Mouse (Mus musculus): ENCODE measurements around the gene Gm10490.
"Not testable (repeated sequence)": the region's sequence is repeated elsewhere in the genome, so short reads cannot be mapped to it uniquely, and the experiment has no call there.

Gm10490 gene

DNA sequence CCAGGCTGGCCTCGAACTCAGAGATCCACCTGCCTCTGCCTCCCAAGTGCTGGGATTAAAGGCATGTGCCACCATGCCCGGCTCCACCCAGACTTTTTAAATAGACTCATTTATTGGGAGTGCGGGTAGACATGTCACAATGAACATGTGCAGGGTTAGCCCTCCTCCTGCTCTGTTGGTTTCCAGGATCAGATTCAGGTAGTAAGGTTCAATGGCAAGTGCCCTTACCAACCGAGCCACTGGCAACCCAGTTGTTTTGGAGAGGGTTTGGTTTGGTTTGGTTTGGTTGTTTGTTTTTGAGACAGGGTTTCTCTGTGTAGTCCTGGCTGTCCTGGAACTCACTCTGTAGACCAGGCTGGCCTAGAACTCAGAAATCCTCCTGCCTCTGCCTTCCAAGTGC lies at the start of gene Gm10490:
Gm10490 (plus strand) TSS at position 301 of the 400 bp plus-strand sequence.
- in situ Hi-C loops (cut with MboI; ENCODE audit: low pct_unique_long_range_greater_than_20kb in 1 of 2, low sequenced_read_pairs in 2 of 2, unreplicated experiment in 1 of 2) = not testable (repeated sequence)

GRCm38 (mm10) chrX:7863181-7863580 lies 46.2 kb upstream of the Gm10490 start:
- in situ Hi-C loops (cut with MboI; ENCODE audit: low pct_unique_long_range_greater_than_20kb in 1 of 2, low sequenced_read_pairs in 2 of 2, unreplicated experiment in 1 of 2) = no loop called here

DNA sequence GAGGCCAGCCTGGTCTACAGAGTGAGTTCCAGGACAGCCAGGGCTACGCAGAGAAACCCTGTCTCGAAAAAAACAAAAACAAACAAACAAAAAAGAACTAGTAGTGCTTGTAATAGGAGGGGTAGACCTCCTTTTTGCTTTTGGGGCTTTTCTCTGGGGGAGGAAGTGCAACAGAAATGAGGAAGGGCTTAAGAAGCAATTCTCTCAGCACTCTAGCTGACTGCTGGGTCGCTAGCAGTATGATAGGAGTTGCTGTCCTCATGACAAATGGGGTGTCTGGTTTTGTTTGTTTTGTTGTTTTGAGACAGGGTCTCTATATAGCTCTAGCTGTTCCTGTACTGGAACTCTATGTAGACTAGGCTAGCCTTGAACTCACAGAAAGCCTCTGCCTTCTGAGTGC lies 44.8 kb upstream of the Gm10490 start:
- in situ Hi-C loops (cut with MboI; ENCODE audit: low pct_unique_long_range_greater_than_20kb in 1 of 2, low sequenced_read_pairs in 2 of 2, unreplicated experiment in 1 of 2) = no loop called here

DNA sequence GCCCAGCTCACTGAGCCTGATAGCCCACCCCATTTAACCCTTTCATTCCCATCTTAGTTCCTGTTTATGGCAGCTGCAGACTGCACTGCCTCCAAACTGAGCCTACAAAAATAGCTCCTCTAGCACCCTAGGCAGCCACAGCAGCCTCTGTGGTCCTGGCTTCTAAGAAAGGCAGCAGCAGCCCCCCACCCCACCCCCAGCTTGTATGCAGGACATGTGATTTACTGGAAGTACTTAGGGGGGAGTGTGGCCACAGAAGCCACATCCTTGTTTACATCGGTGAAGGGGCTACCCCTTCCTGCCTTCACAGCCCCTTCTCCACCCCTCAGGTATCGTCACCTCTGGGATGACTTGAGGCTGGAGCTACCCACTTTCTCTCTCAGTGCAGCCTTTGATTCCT lies 44.0 kb upstream of the Gm10490 start:
- in situ Hi-C loops (cut with MboI; ENCODE audit: low pct_unique_long_range_greater_than_20kb in 1 of 2, low sequenced_read_pairs in 2 of 2, unreplicated experiment in 1 of 2) = no loop called here

DNA sequence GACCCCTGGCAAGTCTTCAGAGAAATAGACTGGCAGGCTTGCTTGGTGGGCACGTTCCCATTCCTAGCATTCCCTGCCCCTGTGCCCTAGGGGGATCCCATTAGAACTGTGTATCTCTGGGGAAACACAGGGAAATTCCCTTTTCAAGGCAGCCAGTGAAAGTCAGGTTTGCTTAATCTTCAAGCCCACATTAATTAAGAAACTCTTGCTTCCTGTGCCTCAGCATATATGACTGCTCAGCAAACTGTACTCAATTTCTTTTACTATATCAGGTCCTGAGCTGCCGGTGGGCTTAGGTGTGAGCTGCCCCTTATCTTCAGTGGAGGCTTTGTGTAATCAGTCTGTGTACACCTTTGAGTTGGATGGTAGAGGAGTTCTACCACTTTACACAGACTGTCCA lies 43.6 kb upstream of the Gm10490 start:
- in situ Hi-C loops (cut with MboI; ENCODE audit: low pct_unique_long_range_greater_than_20kb in 1 of 2, low sequenced_read_pairs in 2 of 2, unreplicated experiment in 1 of 2) = no loop called here

GRCm38 (mm10) chrX:7867141-7867540 lies 42.2 kb upstream of the Gm10490 start:
- in situ Hi-C loops (cut with MboI; ENCODE audit: low pct_unique_long_range_greater_than_20kb in 1 of 2, low sequenced_read_pairs in 2 of 2, unreplicated experiment in 1 of 2) = no loop called here

GRCm38 (mm10) chrX:7868506-7868905 lies 40.8 kb upstream of the Gm10490 start:
- in situ Hi-C loops (cut with MboI; ENCODE audit: low pct_unique_long_range_greater_than_20kb in 1 of 2, low sequenced_read_pairs in 2 of 2, unreplicated experiment in 1 of 2) = no loop called here

GRCm38 (mm10) chrX:7869826-7870225 lies 39.5 kb upstream of the Gm10490 start:
- in situ Hi-C loops (cut with MboI; ENCODE audit: low pct_unique_long_range_greater_than_20kb in 1 of 2, low sequenced_read_pairs in 2 of 2, unreplicated experiment in 1 of 2) = no loop called here

DNA sequence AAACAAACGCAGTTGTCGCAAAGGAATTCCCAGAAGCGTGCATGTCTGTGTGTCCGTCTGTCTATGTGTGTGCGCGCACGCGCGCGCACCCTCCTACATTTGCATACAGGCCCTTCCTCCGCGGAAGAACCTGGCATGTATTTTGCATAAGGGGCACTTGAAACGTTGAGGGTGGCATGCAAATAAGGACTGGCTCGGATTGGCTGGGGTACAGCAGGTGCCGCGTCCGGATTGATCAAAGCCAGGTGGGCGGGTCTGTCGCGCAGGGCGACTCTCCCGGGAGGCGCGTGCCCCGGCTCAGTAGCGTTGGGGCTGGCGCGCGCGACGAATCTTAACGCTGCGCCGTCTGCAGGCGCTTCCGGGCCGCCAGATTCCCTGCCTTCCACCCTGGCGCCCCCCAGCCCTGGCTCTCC lies 31.3 kb upstream of the Gm10490 start, which contains the start of gene Pim2:
Pim2 (plus strand) TSS at position 256 of the 413 bp plus-strand sequence.
- in situ Hi-C loops (cut with MboI; ENCODE audit: low pct_unique_long_range_greater_than_20kb in 1 of 2, low sequenced_read_pairs in 2 of 2, unreplicated experiment in 1 of 2) = no loop called here

GRCm38 (mm10) chrX:7878495-7878894 lies 30.8 kb upstream of the Gm10490 start:
- in situ Hi-C loops (cut with MboI; ENCODE audit: low pct_unique_long_range_greater_than_20kb in 1 of 2, low sequenced_read_pairs in 2 of 2, unreplicated experiment in 1 of 2) = no loop called here

GRCm38 (mm10) chrX:7879819-7880218 lies 29.5 kb upstream of the Gm10490 start:
- in situ Hi-C loops (cut with MboI; ENCODE audit: low pct_unique_long_range_greater_than_20kb in 1 of 2, low sequenced_read_pairs in 2 of 2, unreplicated experiment in 1 of 2) = no loop called here

GRCm38 (mm10) chrX:7883841-7884567 lies 25.3 kb upstream of the Gm10490 start, which contains the start of gene Slc35a2:
Gene Slc35a2, plus strand, starts transcription at chrX:7884028.
- in situ Hi-C loops (cut with MboI; ENCODE audit: low pct_unique_long_range_greater_than_20kb in 1 of 2, low sequenced_read_pairs in 2 of 2, unreplicated experiment in 1 of 2) = no loop called here

GRCm38 (mm10) chrX:7898211-7898610 lies 11.1 kb upstream of the Gm10490 start:
- in situ Hi-C loops (cut with MboI; ENCODE audit: low pct_unique_long_range_greater_than_20kb in 1 of 2, low sequenced_read_pairs in 2 of 2, unreplicated experiment in 1 of 2) = no loop called here

DNA sequence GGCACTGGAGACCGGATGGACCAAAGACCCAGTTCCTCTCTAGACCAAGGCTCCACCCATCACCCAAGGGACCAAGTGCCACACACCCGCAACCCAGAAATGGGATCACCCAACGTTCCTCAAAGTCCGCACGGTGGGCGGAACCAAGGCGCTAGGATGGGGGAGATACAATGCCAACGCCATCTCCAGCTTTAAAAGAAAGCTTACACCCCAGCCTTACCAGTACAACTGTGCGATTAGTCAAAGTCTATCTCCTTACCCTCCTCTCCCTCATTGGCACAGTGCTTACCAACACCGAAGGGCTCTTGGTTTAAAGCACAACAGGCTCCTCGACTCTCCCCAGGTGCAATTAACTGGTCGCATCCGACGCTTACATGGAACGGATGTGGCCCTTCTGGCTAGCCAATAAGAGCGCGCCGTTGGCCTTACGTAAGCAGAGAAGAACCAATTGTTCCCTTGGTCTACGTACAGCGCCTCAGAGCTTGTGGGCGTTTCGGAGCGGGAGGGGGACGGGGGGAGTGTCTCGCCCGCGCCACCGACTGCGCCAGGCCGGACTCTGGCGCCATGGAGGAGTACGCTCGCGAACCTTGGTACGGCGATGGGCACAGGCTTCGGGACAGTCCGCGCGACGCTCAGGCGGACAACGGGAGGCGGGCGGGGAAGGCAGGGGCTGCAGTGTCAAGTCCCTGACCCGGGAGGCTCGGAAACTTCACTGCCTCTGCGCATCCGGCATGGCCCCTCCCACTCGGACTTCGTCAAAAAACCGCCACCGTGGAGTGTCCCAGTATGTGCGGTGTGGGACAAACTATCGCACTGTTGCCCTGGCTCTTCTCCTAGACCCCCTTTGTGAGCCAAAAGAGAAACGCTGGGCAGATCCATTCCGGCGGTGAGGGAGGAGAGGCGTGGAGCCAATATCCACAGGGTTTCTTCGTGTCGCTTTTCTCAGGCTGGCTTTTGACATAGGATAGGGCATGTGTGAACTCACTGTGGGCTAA lies 10.2 kb upstream of the Gm10490 start, which contains the start of the genes Pqbp1 and Timm17b:
Pqbp1 (minus strand) TSS at position 390 of the 995 bp plus-strand sequence.
Timm17b (plus strand) TSS at position 478 of the 995 bp plus-strand sequence.
- in situ Hi-C loops (cut with MboI; ENCODE audit: low pct_unique_long_range_greater_than_20kb in 1 of 2, low sequenced_read_pairs in 2 of 2, unreplicated experiment in 1 of 2) = no loop called here

DNA sequence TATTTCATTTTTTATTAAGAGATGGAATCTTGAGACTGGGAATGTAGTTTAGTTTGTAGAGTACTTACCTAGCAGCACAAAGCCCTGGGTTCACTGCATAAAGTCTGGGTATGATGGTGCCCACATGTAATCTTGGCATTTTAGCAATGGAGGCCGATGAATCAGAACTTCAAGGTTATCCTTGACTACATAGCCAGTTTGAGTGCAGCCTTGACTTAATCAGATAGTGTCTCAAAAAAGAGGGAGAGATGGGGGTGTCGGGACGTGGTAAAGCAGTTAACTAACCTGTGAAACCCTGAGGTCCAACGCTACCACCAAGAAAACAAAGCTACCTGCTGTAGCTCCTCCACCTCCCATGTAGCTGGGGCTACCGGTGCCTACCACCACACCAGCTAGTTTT lies 4.9 kb upstream of the Gm10490 start:
- in situ Hi-C loops (cut with MboI; ENCODE audit: low pct_unique_long_range_greater_than_20kb in 1 of 2, low sequenced_read_pairs in 2 of 2, unreplicated experiment in 1 of 2) = no loop called here

GRCm38 (mm10) chrX:7907735-7908134 lies 1.6 kb upstream of the Gm10490 start, which contains the start of gene Gm10491:
Gene Gm10491, minus strand, starts transcription at chrX:7907835.
- in situ Hi-C loops (cut with MboI; ENCODE audit: low pct_unique_long_range_greater_than_20kb in 1 of 2, low sequenced_read_pairs in 2 of 2, unreplicated experiment in 1 of 2) = no loop called here

- in situ Hi-C loops (cut with MboI; ENCODE audit: low pct_unique_long_range_greater_than_20kb in 1 of 2, low sequenced_read_pairs in 2 of 2, unreplicated experiment in 1 of 2) = loop anchor here (5.0 kb wide), 1 partner anchor 107 kb away; the partner anchor contains the start of gene Glod5 (in 2 of the 2)
Observed at GRCm38 (mm10) chrX:7910473-7910872, 1.1 kb downstream of the Gm10490 start.

- in situ Hi-C loops (cut with MboI; ENCODE audit: low pct_unique_long_range_greater_than_20kb in 1 of 2, low sequenced_read_pairs in 2 of 2, unreplicated experiment in 1 of 2) = not testable (repeated sequence)
Observed at GRCm38 (mm10) chrX:7915669-7916068, 6.3 kb downstream of the Gm10490 start.

- in situ Hi-C loops (cut with MboI; ENCODE audit: low pct_unique_long_range_greater_than_20kb in 1 of 2, low sequenced_read_pairs in 2 of 2, unreplicated experiment in 1 of 2) = not testable (repeated sequence)
Observed at GRCm38 (mm10) chrX:7917960-7918359, 8.6 kb downstream of the Gm10490 start.

All from mouse embryonic stem cell (cell line).